Mouse (Mus musculus) 3134 (cell line): ENCODE measurements around the gene Stx4a.
A peak's percentile ranks its signal among the peaks of the same experiment; 100 is the strongest.
"Not testable (repeated sequence)": the region's sequence is repeated elsewhere in the genome, so short reads cannot be mapped to it uniquely, and the experiment has no call there.

Experiments
- DNase-seq: peaks from one replicate; pipeline ENCODE4 v3.0.0-alpha.2; 2011; ENCODE audit warnings: low spot score; ENCODE audit not compliant: insufficient read length; ENCODE audit errors: extremely low read depth

The Stx4a gene

DNA sequence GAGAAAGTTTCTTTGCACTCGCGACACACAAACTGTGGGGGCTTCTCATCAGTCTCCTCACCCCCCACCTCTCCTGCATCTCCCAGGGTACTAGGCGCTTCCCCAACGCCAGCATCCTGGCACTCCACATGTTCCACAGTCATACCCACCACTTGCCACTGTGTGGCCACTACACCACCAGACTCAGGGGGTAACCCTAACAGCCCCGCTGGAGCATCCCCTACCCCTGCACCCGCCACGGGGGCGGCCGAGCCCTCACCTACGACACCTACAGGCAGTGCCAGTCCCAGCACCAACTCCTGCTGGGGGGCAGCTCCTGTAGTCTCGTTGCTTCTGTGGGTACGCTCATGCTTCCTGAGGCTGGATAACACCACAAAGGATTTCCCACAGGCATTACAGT is 42.3 kb downstream of the Stx4a start:
- no peak for DNase-seq

- no peak for DNase-seq
Measured at GRCm38 (mm10) chr7:127867641-127868040, 43.5 kb downstream of the Stx4a start.

GRCm38 (mm10) chr7:127869149-127869810 is 45.2 kb downstream of the Stx4a start:
- DNase-seq = no peak

- DNase-seq = no peak
Measured at GRCm38 (mm10) chr7:127870136-127870821, 46.2 kb downstream of the Stx4a start.

GRCm38 (mm10) chr7:127874812-127875626 is 50.9 kb downstream of the Stx4a start:
- no peak for DNase-seq

- peak; percentile 92 for DNase-seq
Measured at GRCm38 (mm10) chr7:127875627-127876001, 51.5 kb downstream of the Stx4a start.

- peak; percentile 92 for DNase-seq
Measured at GRCm38 (mm10) chr7:127876041-127876466, 52.0 kb downstream of the Stx4a start, which contains the start of gene Zfp646. Zfp646 (plus strand) TSS chr7:127876221.

DNA sequence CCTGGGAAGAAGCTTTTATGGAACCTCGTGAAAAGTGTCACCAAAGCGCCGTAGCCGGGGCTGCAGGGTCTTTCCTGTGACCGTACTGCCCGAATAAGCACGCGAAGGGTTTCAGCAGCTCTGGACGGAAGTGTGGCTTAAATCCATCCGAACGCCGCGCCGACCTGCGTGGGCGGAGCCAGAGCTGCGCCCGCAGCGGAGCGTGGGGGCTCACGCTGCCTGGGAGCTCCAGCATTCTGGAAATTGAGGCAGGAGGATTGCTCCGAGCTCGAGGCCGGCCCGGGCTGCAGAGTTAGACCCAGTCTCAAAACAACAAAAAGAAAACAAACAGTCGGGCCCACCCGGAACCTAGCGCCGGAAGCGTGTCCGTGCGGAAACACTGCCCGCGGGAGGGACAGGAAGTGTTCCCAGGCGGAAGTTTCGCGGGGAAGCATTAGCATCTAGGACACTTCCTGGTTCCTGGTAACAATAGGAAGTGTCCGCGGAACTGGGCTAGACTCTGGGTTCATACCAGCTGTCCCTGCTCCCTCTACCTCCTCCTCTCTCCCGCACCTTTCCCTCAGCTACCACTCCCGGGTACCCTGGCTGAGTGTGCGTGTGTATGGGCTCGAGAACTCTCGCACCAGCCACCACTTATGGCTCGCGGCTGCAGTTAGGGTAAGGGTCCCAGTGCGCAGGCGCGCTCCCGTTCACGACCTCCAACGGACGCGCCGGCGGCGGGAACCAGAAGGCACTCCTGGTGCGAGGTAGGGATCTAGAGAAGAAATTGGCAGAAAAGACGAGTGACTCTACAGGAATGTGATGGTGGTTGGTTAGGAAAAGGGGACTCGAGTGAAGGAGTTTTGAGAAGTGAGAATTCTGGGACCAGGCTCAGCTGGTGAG is 52.6 kb downstream of the Stx4a start, which contains the start of gene Zfp668:
Zfp668 (minus strand) TSS at position 362 of the 882 bp plus-strand sequence.
- DNase-seq = peak; percentile 93

DNA sequence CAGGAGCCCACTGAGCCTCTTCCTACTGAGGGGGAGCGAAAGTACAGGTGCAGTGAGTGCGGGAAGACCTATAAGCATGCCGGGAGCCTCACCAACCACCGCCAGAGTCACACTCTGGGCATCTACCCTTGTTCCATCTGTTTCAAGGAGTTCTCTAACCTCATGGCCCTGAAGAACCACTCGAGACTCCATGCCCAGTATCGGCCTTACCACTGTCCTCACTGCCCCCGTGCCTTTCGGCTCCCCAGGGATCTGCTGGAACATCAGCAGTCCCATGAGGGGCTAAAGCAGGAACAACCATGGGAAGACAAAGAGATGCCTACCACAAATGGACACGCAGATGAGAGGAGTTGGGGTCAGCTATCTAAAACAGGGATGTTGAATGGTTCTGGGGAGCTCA is 55.2 kb downstream of the Stx4a start:
- DNase-seq = no peak

DNA sequence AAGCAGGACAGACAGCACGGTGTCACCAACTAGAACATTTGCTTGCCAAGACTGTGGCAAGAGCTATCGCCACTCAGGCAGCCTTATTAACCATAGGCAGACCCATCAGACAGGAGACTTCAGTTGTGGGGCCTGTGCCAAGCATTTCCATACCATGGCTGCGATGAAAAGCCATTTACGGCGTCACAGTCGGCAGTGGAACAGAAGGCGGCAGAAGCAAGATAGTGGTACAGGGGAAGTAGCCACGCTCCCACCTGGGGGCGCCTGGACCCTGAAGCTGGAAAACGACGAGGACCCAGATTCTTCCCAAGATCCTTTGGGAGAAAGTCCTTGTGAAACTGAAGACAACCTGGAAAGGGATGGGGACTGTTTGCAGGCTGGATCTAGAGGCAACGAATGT is 56.3 kb downstream of the Stx4a start:
- no peak for DNase-seq

DNA sequence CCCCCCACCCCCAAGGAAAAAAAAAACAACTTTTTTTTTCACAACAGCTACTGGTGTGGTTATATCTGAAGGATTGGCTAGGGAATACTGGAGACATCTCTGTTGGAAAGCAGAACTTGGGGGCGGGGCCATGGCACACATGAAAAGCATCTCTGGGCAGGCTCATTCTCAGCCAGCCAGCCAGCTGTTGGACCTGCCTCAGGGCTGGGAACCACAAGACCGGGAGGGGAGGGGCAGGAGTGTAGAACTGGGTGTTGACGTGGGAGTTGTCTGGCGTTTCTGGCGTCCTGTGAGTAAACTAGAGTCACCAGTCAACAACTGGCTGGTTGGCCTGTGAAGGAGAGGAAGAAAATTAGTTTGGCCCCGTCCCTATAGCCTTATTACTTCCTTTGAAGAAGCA is 61.9 kb downstream of the Stx4a start:
- DNase-seq = no peak

DNA sequence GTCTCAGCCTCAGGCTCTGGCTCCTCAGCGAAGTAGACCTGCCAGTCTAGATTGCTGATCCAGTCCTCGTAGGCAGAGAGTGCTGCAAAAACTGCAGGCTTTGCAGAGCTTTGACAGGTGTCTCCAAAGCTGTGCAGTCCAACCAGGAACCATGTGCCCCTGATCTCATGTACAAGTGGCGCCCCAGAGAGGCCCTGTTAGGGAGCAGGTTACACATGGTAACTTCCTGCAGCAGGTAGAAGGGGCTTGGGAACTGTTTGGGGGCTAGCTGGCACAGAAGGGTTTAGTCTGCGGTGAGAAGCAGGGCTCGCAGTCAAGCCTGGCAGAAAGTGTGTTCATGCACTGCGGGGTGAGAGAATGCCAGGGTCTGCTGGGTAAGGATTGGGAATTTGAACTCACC is 62.5 kb downstream of the Stx4a start:
- no peak for DNase-seq

- no peak for DNase-seq
Measured at GRCm38 (mm10) chr7:127887191-127887590, 63.1 kb downstream of the Stx4a start.

- DNase-seq = no peak
Measured at GRCm38 (mm10) chr7:127887781-127888180, 63.7 kb downstream of the Stx4a start.

DNA sequence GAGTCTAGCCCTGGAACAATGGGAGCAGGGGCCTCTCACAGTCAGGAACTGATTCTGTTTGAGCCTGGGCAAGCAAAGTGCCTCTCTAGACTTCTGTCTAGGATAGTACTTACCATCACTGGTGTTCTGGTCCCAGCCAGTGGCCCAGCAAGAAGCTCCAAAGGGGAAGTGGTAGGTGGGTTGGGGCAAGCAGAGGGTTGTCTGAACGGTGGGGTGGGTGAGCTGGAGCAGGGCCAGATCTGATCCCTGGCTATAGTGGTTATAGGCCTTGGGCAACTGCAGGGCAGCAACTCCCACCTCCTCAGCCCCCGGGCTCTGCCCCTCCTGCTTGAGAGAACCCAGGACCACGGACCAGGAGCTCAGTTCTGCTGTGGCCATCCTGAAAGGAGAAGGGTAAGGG is 64.7 kb downstream of the Stx4a start:
- DNase-seq = no peak

DNA sequence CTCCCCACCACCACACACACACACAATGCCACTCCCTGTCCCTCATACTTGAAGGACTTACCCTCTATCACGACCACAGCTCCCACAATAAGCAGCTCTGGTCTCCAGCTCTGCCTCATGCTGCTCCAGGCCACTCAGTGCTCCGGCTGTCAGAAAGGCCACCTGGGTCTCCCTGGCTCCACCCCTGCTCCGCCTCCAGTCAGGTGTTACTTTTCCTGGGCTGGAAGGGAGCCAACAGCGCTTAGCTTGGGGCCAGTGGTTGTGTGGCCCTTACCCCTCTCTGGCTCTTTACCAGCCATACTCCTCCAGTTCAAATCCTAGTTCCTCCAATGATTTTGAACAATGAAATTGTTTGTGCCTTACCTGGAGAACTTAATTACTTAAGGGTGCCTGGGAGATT is 66.7 kb downstream of the Stx4a start, which contains the start of gene Prss53:
Prss53 (minus strand) TSS at position 173 of the 400 bp plus-strand sequence.
- DNase-seq = no peak

- no peak for DNase-seq
Measured at GRCm38 (mm10) chr7:127894480-127894879, 70.4 kb downstream of the Stx4a start.

DNA sequence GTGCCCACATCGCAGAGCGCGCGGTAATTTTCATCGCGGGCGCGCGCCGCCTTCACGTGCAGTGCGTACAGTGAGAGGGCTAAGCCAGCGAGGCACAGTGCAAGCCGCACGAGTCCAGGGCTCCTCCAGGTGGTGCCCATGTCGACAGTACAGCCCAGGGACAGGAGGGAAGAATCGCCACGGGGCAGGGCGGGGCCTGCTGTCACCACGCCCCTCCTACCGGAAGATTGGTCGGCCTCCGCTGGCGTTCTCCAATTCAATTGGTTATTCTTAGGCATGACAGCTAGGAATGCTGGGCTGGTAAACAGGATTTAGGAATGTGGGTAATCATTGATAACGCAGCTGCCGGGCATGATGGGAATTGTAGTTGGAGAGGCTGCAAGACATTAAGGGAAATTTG is 71.3 kb downstream of the Stx4a start, which contains the start of the genes Gm21974 and Vkorc1:
Gm21974 (minus strand) TSS at position 13 of the 400 bp plus-strand sequence.
Vkorc1 (minus strand) TSS at position 176 of the 400 bp plus-strand sequence.
- peak; percentile 94 for DNase-seq

- not testable (repeated sequence) for DNase-seq
Measured at GRCm38 (mm10) chr7:127895891-127896290, 71.8 kb downstream of the Stx4a start.

- DNase-seq = no peak
Measured at GRCm38 (mm10) chr7:127896384-127896783, 72.3 kb downstream of the Stx4a start.
